Mouse (Mus musculus) left cerebral cortex, postnatal 4 days (tissue): ENCODE results near the gene Olfr56. TPM values are rescaled to one million over a fixed set of nuclear protein-coding genes. Genes with fewer than 3 reads are reported as not detected.
"Not testable (repeated sequence)": the region's sequence is repeated elsewhere in the genome, so short reads cannot be mapped to it uniquely, and the experiment has no call there.

Experiments used
- DNase-seq: peaks from one replicate; pipeline ENCODE4 v3.0.0-alpha.2; 2022
- intact Hi-C: fragments of 180-260 bp; cut with DNase I; formaldehyde crosslinking; loops from one replicate; pipeline ENCODE4 v1.15.1; 2025
- total RNA-seq, 2 experiments: library from RNA; stranded (reverse); gene quantifications; 2 replicates each; pipeline ENCODE4 v1.2.3; 2021

The Olfr56 gene
- total RNA-seq, 2 experiments from 2014 or later, result not detected

- DNase-seq, intact Hi-C loops: not testable (repeated sequence)
Measured at GRCm38 (mm10) chr11:49051093-49051891, 72.6 kb downstream of the Olfr56 start, which contains the start of gene 9930111J21Rik2. TSS of gene 9930111J21Rik2 (minus strand) at chr11:49051242.

DNA sequence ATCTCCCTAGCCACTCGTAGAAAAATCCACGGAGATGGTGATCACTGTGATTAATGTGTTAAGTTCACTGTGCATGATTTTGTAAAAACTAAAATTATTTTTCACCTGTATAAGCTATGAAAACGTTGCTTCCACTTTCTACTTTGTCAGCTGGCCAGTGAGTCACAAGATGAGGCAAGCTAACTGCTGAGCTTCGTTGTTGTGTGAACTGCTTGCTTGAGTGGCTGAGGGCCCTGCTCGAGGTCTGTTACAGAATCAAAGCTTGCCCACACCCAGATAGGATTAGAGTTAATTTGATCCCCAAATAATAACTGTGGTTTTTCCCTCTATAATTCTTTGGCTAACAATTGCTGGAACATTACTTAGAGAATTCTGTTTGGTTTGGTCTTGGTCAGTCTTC is 73.2 kb downstream of the Olfr56 start:
- DNase-seq, intact Hi-C loops: not testable (repeated sequence)

DNA sequence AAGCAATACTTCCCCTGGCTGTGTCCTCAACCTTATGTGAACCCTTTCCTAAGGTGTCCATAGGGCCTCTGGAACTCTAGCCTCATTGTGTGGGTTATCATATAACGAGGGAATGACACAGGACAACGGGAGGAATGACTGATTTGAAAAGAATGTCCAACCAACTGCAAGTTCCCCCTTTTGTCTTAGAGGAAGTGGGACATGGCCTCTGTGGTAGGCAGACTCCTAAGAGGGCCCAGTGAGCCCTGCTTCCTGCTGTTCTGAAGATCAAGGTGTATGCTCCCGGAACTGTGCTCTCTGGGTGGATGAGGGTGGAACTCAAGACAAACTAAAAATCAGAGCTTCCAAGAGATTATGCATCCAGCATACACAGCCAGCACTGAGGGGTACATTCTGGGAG is 81.4 kb downstream of the Olfr56 start:
- intact Hi-C loops, result not testable (repeated sequence)

GRCm38 (mm10) chr11:49061865-49062264 is 83.2 kb downstream of the Olfr56 start:
- DNase-seq, intact Hi-C loops: not testable (repeated sequence)

More for the DNA sequence above, 81.4 kb downstream of the Olfr56 start:
- DNase-seq, result not testable (repeated sequence)

- intact Hi-C loops, DNase-seq: not testable (repeated sequence)
Measured at GRCm38 (mm10) chr11:49063713-49064469, 85.2 kb downstream of the Olfr56 start, which contains the start of gene Tgtp2. TSS of gene Tgtp2 (minus strand) at chr11:49064206.

DNA sequence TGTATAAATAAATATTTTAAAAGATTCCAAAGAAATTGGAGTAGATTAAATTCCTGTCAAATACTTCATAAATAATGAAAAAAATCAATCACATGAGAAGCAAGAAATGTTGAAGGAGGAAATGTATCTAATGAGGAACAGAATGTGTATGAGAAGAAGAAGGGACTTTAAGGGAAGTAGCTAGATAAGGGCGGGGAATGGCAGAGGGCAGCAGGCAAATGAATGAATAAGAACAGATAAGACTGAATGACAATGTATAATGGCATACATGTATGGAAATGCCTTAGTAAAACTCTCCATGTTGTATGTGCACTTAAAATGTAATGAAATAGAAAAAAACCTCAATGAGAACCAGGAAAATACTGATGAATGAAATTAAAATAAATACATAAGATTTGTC is 89.7 kb downstream of the Olfr56 start:
- intact Hi-C loops, result no loop called here
- no peak for DNase-seq

DNA sequence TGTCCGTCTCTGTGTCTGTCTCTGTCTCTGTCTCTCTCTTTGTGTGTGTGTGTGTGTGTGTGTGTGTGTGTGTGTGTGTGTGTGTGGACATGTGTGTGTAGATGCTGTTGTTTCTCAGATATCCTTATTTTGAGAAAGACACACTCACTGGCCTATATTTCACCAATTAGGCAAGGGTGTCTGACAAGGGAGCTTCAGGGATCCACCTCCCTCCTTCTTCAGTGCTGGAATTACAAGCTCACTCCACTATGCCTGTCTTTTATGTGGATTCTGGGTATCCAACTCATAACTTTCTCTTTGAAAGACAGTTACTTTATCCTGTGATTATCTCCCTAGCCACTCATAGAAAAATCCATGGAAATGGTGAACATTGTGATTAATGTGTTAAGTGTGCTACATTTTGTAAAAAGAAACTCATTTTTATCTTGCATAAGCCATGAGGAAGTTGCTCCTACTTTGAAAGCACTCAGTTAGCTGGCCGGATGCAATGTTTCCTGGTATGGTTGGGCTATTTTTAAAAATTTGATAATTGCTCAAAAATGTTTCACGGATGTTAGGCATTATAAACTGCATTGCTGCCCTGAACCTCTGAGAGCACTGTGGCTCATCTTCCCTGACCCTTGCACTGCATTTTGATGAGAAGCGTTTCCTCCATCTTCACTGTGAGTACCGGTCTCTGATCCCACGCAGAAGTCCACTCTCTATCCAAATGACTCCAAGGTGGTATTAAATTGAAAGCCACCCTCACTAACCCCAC is 97.5 kb downstream of the Olfr56 start, which contains the start of gene Ifi47:
Ifi47 (plus strand) TSS at position 587 of the 757 bp plus-strand sequence.
- DNase-seq, intact Hi-C loops: not testable (repeated sequence)

DNA sequence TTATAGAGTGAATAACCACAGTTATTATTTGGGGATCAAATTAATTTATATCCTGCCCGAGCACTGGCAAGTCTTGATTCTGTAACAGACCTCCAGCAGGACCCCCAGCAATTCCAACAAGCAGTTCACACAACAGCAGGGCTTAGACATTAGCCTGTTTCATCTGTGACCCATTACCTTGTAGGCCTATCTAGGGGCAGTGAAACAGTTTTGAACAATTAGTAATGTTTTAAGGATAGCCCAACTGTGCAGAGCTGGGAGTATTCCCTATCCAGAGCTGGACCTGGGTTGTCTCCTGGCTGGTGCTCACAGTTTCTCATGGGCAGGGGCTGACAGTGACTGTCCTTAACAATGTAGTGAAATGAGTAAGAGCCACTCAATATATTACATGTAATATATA is 98.3 kb downstream of the Olfr56 start:
- no peak for DNase-seq
- intact Hi-C loops, result loop anchor here (1.0 kb wide), 1 partner anchor 155 kb away; no protein-coding TSS in a partner anchor

DNA sequence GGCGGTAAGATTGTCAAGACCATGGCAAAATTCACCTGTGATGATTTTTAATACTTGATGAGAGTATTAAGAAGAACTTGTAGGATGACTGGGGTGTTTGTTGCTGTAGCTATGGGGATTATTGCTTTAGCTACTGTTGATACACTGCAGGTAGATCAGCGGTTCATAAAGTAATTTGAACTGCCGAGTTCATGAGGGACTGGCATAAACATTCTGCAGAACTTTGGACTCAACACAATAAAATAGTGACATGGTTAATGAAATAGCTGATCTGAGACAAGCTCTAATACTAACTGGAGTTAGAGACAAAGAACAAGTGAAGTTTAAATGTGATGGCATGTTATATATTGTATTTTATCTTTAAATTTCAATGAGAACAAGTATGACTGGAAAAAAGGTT is 100.0 kb downstream of the Olfr56 start:
- DNase-seq, result no peak
- intact Hi-C loops, result no loop called here

DNA sequence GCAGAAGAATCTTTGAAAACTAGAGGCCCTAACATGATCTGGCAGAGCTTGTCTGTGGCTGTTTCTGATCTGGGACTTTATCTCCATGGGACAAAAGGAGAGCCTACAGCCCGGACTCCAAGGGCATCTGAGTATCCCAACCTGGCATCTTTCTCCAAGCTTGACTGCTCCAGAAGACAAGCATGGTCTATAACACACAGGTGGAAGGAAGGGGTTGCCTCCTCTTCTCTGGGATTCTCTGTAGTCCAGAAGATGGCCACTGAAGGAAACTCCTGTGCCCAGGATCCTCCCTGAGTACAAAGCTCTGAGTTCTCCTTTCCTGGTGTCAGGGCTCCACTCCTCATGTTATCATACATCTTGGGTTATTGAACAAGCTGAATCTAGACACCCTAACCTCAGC is 101.9 kb downstream of the Olfr56 start:
- intact Hi-C loops, result no loop called here
- no peak for DNase-seq

DNA sequence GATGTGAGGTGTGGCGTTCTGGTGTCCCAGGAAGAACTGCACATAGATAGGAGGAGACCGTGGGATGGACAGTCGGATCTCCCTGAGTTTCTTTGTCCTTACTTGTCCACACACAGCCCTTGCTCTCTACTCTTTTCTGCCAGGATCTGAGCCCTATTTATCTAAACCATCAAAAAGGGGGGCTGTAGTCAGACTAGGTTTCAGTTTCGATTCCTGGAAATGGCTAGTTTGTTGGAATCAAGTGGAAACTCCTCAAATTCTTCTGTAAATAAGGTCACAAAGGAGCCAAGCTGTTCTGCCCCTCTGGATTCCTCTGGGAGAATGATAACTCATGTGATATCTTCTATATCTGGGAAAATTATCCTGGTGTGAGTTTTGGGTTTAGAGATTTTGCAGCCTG is 102.7 kb downstream of the Olfr56 start:
- intact Hi-C loops, result no loop called here
- DNase-seq, result no peak

- DNase-seq, result no peak
Measured at GRCm38 (mm10) chr11:49081886-49082285, 103.2 kb downstream of the Olfr56 start.

GRCm38 (mm10) chr11:49083146-49083545 is 104.5 kb downstream of the Olfr56 start:
- DNase-seq, result no peak
- intact Hi-C loops, result no loop called here

More at GRCm38 (mm10) chr11:49081886-49082285, 103.2 kb downstream of the Olfr56 start:
- intact Hi-C loops, result no loop called here

DNA sequence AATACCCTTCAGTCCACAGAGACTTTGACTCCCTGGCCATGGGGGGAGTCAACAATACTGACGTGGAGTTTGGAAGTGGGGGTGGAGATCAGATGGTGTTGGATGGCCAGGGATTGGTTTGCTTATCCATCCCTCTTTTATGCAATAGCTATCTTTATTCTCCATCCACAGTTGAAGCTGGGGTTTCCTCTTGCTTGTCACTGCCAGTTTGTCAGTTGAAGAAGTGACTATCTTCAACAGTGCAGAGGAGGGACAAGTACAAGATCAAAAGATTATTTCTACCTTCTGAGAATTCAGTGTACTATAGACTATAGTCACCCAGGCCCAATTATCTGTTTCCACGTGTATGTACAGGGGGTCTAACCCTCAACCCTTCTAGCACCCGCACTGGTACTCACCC is 105.1 kb downstream of the Olfr56 start:
- no peak for DNase-seq
- intact Hi-C loops, result no loop called here

GRCm38 (mm10) chr11:49084385-49084784 is 105.7 kb downstream of the Olfr56 start:
- no peak for DNase-seq
- intact Hi-C loops, result no loop called here

- peak; percentile 10 for DNase-seq
- intact Hi-C loops, result no loop called here
Measured at GRCm38 (mm10) chr11:49084875-49085274, 106.2 kb downstream of the Olfr56 start.

- DNase-seq, result no peak
- intact Hi-C loops, result no loop called here
Measured at GRCm38 (mm10) chr11:49086858-49087361, 108.2 kb downstream of the Olfr56 start.

DNA sequence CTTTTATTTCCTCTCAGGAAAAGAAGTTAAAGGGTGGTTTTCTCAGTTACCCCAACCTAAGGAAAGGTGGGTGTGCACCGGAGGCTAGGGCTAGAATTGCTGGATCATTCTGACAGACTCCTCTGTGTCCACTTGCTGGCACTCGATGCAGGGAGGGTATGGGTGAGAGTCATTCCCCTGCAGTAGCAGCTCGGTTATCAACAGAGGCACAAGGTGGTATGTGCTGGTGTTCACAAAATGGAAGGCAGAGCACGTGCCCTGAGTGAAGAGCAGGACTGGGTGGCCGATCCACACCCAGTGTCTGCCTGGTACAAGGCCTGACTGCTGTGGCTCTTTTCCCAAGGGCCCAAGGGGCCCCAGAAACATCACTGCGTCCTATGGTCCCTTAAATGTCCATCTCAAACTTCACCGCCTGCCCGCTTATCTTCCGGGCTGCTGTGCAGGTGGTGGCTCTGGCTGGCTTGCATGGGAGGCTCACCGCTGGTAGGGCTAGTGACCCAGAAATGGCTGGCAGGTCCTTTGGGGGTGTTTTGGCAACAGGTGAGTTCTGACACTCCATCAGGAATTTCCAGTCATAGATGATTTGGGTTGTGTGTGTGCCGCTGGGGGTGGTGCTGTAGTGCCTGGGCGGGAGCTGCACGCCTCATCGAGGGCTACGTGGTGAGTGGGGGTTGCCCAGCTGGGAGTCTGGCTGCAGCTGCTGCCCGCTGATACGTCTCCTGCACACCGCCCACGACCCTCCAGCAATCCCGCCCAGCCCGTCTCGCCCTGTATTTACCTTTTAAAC is 109.3 kb downstream of the Olfr56 start:
- intact Hi-C loops, result no loop called here
- no peak for DNase-seq

- intact Hi-C loops, result no loop called here
- DNase-seq, result no peak
Measured at GRCm38 (mm10) chr11:49088990-49089652, 110.4 kb downstream of the Olfr56 start.
